Mouse (Mus musculus): ENCODE data around the gene Evi5.

Gene Evi5

GRCm38 (mm10) chr5:107869701-107870100 is 5.2 kb downstream of the Evi5 start:
- DNase-seq: no peak

DNA sequence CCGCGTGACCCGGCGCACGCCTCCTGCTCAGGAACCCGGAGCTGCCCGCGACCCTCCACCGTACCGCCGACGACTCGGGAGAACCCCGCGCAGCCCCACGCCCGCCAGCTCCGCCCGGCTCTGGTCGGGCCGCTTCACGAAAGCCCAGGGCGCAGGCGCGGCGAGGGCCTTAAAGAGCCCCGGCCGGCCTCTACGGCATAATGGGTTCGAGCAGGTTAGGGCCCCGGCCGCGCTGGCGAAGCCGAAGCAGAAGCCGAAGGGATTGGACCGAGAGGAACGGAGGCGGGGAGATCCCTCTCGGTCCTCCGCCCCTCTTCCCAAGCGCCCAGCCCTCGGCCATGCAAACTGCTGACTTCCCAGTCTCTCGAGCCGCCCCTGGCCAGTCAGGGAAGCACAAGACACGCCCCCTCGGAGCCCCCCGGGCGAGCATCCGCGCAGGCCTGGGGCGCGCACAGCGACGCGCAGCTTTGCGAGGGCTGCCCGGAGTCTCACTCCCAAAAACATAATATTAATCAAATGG is 5.9 kb downstream of the Evi5 start:
- DNase-seq: peak; percentile 93 to 96

GRCm38 (mm10) chr5:107867970-107868904 is 6.7 kb downstream of the Evi5 start:
- peak; percentile 72 to 80 for DNase-seq

- no peak for DNase-seq
Observed at GRCm38 (mm10) chr5:107866127-107867126, 8.5 kb downstream of the Evi5 start.

DNA sequence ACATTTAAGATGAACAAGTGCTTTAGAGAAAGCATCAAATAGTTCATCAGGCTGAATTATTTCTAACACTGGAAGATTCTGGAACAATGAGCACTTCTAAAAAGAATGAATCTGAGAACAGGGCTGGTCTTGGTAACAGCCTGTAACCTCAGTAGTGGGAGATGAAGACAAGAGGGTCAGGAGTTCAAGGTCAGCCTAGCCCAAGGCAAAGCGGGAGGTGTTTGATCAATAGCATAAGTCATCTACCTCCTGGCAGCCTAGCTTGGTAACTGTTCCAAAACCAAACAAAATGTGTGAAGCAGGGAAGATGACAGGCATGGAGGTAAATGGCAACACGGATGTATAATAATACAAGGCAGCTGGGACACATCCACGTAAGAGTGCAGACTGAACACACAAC is 10.9 kb downstream of the Evi5 start:
- DNase-seq: no peak

GRCm38 (mm10) chr5:107858963-107859362 is 15.9 kb downstream of the Evi5 start:
- DNase-seq: no peak

- no peak for DNase-seq
Observed at GRCm38 (mm10) chr5:107855546-107855945, 19.4 kb downstream of the Evi5 start.

GRCm38 (mm10) chr5:107854556-107854955 is 20.4 kb downstream of the Evi5 start:
- DNase-seq: no peak

DNA sequence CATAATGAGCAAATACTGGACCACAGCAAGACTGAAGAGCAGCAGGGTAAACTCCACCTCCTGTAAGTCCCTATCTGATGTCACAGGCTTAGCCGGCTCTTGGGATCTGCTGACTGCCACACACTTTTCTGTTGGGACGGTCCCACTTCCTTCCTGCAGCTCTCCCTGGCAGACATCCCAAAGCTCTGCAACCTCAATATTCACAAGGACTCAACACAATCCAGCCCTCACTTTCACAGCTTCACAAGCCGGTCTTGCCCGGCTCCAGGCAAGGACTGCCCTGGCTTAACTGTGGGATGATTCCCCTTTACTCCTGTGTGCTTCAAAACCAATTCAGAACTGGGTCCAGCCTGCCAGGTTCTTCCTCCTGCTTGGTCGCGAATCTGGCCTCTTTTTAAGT is 21.1 kb downstream of the Evi5 start:
- DNase-seq: peak; percentile 35 to 50

GRCm38 (mm10) chr5:107848964-107849363 is 25.9 kb downstream of the Evi5 start:
- DNase-seq: no peak

GRCm38 (mm10) chr5:107847817-107848216 is 27.1 kb downstream of the Evi5 start:
- no peak for DNase-seq

GRCm38 (mm10) chr5:107847349-107847748 is 27.6 kb downstream of the Evi5 start:
- no peak for DNase-seq

- DNase-seq: no peak
Observed at GRCm38 (mm10) chr5:107840549-107841238, 34.2 kb downstream of the Evi5 start.

- no peak for DNase-seq
Observed at GRCm38 (mm10) chr5:107838891-107839644, 35.8 kb downstream of the Evi5 start.

DNA sequence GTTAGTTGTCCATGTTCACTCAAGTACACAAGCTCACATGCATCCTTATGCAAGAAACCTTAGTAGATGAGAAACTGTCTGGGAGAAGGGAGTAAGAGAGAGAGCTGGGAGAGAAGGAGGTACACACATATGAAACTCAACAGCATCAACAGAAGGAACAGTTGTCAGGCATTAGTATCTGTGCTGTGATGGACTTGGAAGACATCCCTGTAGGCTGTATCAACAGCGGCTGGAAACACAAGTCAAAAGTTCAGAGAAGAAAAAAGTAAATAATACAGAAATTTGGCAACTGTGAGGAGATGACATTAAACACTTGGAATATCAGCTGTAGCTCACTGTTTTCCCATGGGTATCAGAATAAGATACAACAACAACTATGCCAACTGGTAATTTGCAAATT is 40.6 kb downstream of the Evi5 start:
- DNase-seq: no peak

- DNase-seq: no peak
Observed at GRCm38 (mm10) chr5:107831351-107831750, 43.6 kb downstream of the Evi5 start.

GRCm38 (mm10) chr5:107829998-107830560 is 44.8 kb downstream of the Evi5 start, which contains the start of gene Ube2d2b:
Gene Ube2d2b, plus strand, starts transcription at chr5:107830099.
- DNase-seq: no peak

- no peak for DNase-seq
Observed at GRCm38 (mm10) chr5:107822521-107822920, 52.4 kb downstream of the Evi5 start.

DNA sequence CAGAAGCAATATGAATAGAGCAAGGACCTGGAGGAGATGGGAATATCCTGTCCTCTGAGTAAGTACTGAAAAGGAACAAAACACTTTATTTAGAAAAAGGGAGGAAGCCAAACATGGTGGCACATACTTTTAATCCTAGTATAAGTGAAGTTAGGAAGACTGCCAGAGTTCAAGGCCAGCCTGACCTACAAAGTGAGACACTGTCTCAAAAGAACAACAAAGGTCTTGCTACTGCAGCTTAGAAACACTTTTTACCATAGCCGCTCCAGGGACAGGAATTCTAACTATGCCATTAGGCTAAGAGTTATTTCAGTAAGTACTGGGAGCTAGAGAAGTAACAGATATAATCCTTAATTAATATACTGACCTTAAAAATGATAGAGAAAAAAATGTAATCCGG is 60.3 kb downstream of the Evi5 start:
- no peak for DNase-seq

DNA sequence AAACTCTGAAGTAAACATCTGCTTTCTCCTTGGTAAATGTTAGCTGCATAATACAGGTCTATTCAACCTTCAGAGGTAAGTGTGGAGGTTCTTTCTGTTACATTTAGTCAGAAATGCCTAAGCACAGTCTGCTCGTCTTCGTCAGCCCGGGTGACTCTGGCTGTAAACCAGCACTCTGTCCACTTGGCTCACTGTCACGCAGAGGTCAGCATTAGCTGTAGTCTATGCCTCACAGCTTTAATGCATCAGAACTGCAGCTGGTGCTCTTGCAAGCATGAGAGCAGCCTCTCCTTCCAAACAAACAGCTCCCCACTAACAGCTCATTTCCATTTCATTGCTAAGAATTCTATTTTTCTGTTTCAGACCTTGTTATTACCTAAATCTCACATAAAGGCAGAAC is 67.4 kb downstream of the Evi5 start:
- peak; percentile 62 to 68 for DNase-seq

DNA sequence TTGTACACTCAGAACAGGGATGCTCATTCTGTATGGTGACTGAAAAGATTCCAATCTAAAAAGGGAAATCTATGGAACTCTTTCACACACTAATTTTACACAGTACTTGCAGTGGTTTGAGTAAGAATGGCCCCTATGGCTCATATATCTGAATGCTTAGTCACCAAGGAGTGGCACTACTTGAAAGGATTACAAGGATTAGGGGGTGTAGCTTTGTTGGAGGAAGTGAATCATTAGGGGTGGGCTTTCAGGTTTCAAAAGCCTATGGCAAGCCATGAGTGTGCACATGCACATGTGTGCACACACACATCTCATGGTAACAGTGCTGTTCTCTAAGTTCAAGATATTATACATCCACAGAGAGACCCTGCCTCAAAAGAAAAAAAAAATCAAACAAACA is 72.3 kb downstream of the Evi5 start:
- DNase-seq: no peak
